Mouse (Mus musculus): ENCODE data around the gene Npdc1.

- TF ChIP-seq POLR2A (IDR thresholded peaks at IDR 0.05; ENCODE audit: insufficient read length, low read depth) (no peak), SRF (IDR thresholded peaks at IDR 0.05; ENCODE audit: control insufficient read depth, insufficient read length, low read depth) (no peak), MYOG (IDR thresholded peaks at IDR 0.05; ENCODE audit: control insufficient read depth in 1 of 3, insufficient read depth in 1 of 3, insufficient read length in 2 of 3, low read depth in 2 of 3) (no peak), CEBPB (IDR thresholded peaks at IDR 0.05; ENCODE audit: insufficient read depth, poor library complexity, severe bottlenecking) (no peak), USF1 (IDR thresholded peaks at IDR 0.05; ENCODE audit: low read depth) (no peak), TCF12 (IDR thresholded peaks at IDR 0.05; ENCODE audit: insufficient read depth, poor library complexity, severe bottlenecking) (no peak), POLR2AphosphoS2 (IDR thresholded peaks at IDR 0.05; ENCODE audit: insufficient read length, low read depth) (no peak), E2F4 (IDR thresholded peaks at IDR 0.05; ENCODE audit: insufficient read depth) (no peak)
These were observed 32.2 kb downstream of the Npdc1 start for GRCm38 (mm10) chr2:25431308-25431855.

All from myocyte (in vitro differentiated cells).